Mouse (Mus musculus) gastrocnemius, postnatal 10 days (tissue): ENCODE data around the gene Ghr. TPM values are rescaled to one million over a fixed set of nuclear protein-coding genes. Genes with fewer than 3 reads are reported as not detected.
A peak's percentile ranks its signal among the peaks of the same experiment; 100 is the strongest.

Experiments used
- DNase-seq: peaks from one replicate; pipeline ENCODE4 v3.0.0; 2021; ENCODE audit warnings: mixed read lengths
- total RNA-seq, 2 experiments: library from RNA; stranded (reverse); gene quantifications; 2 replicates each; pipeline ENCODE4 v1.2.3; 2021

The Ghr gene
- total RNA-seq, 2 experiments from 2014 or later: 86.7 to 88.5 TPM

GRCm38 (mm10) chr15:3449564-3449963 lies 133.7 kb downstream of the Ghr start:
- no peak for DNase-seq

- no peak for DNase-seq
Observed at GRCm38 (mm10) chr15:3445285-3445909, 137.9 kb downstream of the Ghr start.

- no peak for DNase-seq
Observed at GRCm38 (mm10) chr15:3444448-3445020, 138.8 kb downstream of the Ghr start.

- peak; percentile 24 for DNase-seq
Observed at GRCm38 (mm10) chr15:3441506-3442286, 141.6 kb downstream of the Ghr start.

- no peak for DNase-seq
Observed at GRCm38 (mm10) chr15:3437381-3437780, 145.9 kb downstream of the Ghr start.

GRCm38 (mm10) chr15:3435637-3436036 lies 147.7 kb downstream of the Ghr start:
- DNase-seq: no peak

- no peak for DNase-seq
Observed at GRCm38 (mm10) chr15:3434461-3434860, 148.8 kb downstream of the Ghr start.

- DNase-seq: peak; percentile 28
Observed at GRCm38 (mm10) chr15:3433281-3433680, 150.0 kb downstream of the Ghr start.

GRCm38 (mm10) chr15:3432823-3433222 lies 150.5 kb downstream of the Ghr start:
- no peak for DNase-seq

- DNase-seq: no peak
Observed at GRCm38 (mm10) chr15:3429417-3429816, 153.9 kb downstream of the Ghr start.

GRCm38 (mm10) chr15:3429001-3429400 lies 154.3 kb downstream of the Ghr start:
- DNase-seq: no peak

- DNase-seq: no peak
Observed at GRCm38 (mm10) chr15:3426401-3426800, 156.9 kb downstream of the Ghr start.

GRCm38 (mm10) chr15:3423177-3423576 lies 160.1 kb downstream of the Ghr start:
- peak; percentile 40 for DNase-seq

GRCm38 (mm10) chr15:3417699-3418098 lies 165.6 kb downstream of the Ghr start:
- DNase-seq: no peak

GRCm38 (mm10) chr15:3413103-3413502 lies 170.2 kb downstream of the Ghr start:
- no peak for DNase-seq

GRCm38 (mm10) chr15:3408478-3408877 lies 174.8 kb downstream of the Ghr start:
- no peak for DNase-seq

GRCm38 (mm10) chr15:3399196-3399595 lies 184.1 kb downstream of the Ghr start:
- DNase-seq: no peak

GRCm38 (mm10) chr15:3397369-3398100 lies 185.8 kb downstream of the Ghr start:
- no peak for DNase-seq

- DNase-seq: no peak
Observed at GRCm38 (mm10) chr15:3396149-3396548, 187.1 kb downstream of the Ghr start.

GRCm38 (mm10) chr15:3395700-3396099 lies 187.6 kb downstream of the Ghr start:
- DNase-seq: no peak

- no peak for DNase-seq
Observed at GRCm38 (mm10) chr15:3390722-3391121, 192.6 kb downstream of the Ghr start.

GRCm38 (mm10) chr15:3389011-3389410 lies 194.3 kb downstream of the Ghr start:
- DNase-seq: no peak

- DNase-seq: no peak
Observed at GRCm38 (mm10) chr15:3388485-3388884, 194.8 kb downstream of the Ghr start.
